In the genomic region with DNA sequence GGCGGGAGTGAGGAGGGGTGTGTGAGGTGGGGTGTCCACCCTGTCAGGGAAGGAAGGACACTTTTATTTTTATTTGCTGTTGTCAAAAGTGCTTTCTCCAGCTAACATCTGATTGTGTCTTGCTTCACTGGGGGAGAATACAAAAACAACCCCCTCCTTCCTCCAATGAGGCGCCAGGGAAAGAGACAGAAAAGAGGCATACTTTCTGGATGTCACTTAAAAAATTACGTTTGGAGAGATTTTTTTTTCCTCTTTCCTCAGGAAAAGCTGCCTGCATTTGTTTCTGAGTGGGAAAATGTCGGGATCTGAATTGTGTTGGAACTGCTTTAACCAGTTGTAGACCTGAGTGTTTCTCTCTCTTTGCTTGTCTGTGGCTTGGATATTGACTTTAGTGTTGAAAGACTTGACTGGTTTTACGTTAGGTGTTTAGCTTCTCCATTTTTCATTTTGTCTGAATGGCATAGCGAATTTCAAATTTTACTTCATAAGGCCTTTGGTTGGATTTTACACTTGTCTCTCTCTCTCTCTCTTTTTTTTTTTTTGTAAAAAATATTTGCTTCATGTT, we compare ENCODE assay signal across 8 mouse cellular contexts. TPM values are rescaled to one million over a fixed set of nuclear protein-coding genes. Genes with fewer than 3 reads are reported as not detected.
A peak's percentile ranks its signal among the peaks of the same experiment; 100 is the strongest.
DNase-seq lines count a peak whose midpoint lies in the region; ATAC-seq and TF ChIP-seq lines count a peak whose summit lies in the region.

No protein-coding gene starts in this region.

- H3K4me3 ChIP-seq in lung, embryonic 14.5 days (ENCODE audit: low read depth, low read length) = peak overlapping the region; percentile 94
- peak overlapping the region; percentile 96 for H3K4me3 ChIP-seq in heart, postnatal 0 days (ENCODE audit: low read depth, low read length)
- peak overlapping the region; percentile 96 for H3K4me3 ChIP-seq in lung, embryonic 15.5 days

- TF ChIP-seq EP300 in heart, postnatal 0 days (IDR thresholded peaks at IDR 0.05; ENCODE audit: low read depth) = no peak

- H3K4me1 ChIP-seq in lung, embryonic 14.5 days (ENCODE audit: insufficient read depth) = peaks cover 4% of the 10 kb centered on the region; the same call in 1 of the 2 replicates
- H3K4me1 ChIP-seq in heart, postnatal 0 days (ENCODE audit: control insufficient read depth, insufficient read depth) = peaks cover 6% of the 10 kb centered on the region; the same call in 1 of the 2 replicates
- peaks cover 4% of the 10 kb centered on the region for H3K4me1 ChIP-seq in lung, embryonic 15.5 days

- H3K27me3 ChIP-seq in lung, embryonic 14.5 days (ENCODE audit: insufficient read depth, low read length) = no peaks in the 10 kb centered on the region
- H3K27me3 ChIP-seq in heart, postnatal 0 days (ENCODE audit: control insufficient read depth, insufficient read depth, low read length) = no peaks in the 10 kb centered on the region
- H3K27me3 ChIP-seq in lung, embryonic 15.5 days = no peaks in the 10 kb centered on the region

- no peaks in the 10 kb centered on the region for H3K9me3 ChIP-seq in lung, embryonic 14.5 days (ENCODE audit: low read depth, low read length)
- no peaks in the 10 kb centered on the region for H3K9me3 ChIP-seq in heart, postnatal 0 days (replicated peaks; ENCODE audit: control insufficient read depth, low read length)
- H3K9me3 ChIP-seq in lung, embryonic 15.5 days = no peaks in the 10 kb centered on the region

- 4% methylated on average over 5 of the region's 6 CpGs for WGBS in lung, embryonic 14.5 days
- 5% methylated on average over 6 of the region's 6 CpGs for WGBS in heart, postnatal 0 days
- WGBS in lung, embryonic 15.5 days = 6% methylated on average over 5 of the region's 6 CpGs

- peak; percentile 30 for DNase-seq in lung, embryonic 14.5 days
- no peak for DNase-seq in lung, adult 18-20 months
- peak; percentile 1 for DNase-seq in brain, embryonic 18.5 days (ENCODE audit: low read depth, low spot score)
- peak; percentile 22 for DNase-seq in heart, postnatal 0 days (ENCODE audit: low spot score)
- no peak for DNase-seq in right cerebral cortex, adult 18-20 months
- no peak for DNase-seq in thymus, postnatal 4 days

- no peaks in the 10 kb centered on the region for H3K36me3 ChIP-seq in lung, embryonic 14.5 days (ENCODE audit: insufficient read depth)
- H3K36me3 ChIP-seq in heart, postnatal 0 days (replicated peaks; ENCODE audit: control insufficient read depth, insufficient read depth, low read length) = no peaks in the 10 kb centered on the region
- no peaks in the 10 kb centered on the region for H3K36me3 ChIP-seq in lung, embryonic 15.5 days

- no peak for ATAC-seq in lung, embryonic 14.5 days (ENCODE audit: insufficient read depth)
- ATAC-seq in heart, postnatal 0 days (ENCODE audit: insufficient read depth, low read depth) = no peak
- no peak for ATAC-seq in lung, embryonic 15.5 days (ENCODE audit: borderline replicate concordance, extremely low read depth, low FRiP score, low TSS enrichment)
- no peak for ATAC-seq in erythroid progenitor cell, adult 5-6 weeks (replicated peaks; ENCODE audit: low FRiP score, poor library complexity, severe bottlenecking)

- TF ChIP-seq CTCF in lung, embryonic 14.5 days (IDR thresholded peaks at IDR 0.05; ENCODE audit: low read depth) = no peak
- TF ChIP-seq CTCF in heart, postnatal 0 days (IDR thresholded peaks at IDR 0.05; ENCODE audit: low read depth) = no peak

- peak overlapping the region; percentile 68 for H3K4me2 ChIP-seq in lung, embryonic 14.5 days
- peak overlapping the region; percentile 75 for H3K4me2 ChIP-seq in heart, postnatal 0 days (ENCODE audit: low read depth, low read length)
- H3K4me2 ChIP-seq in lung, embryonic 15.5 days = peak overlapping the region; percentile 61

- peak overlapping the region; percentile 80 for H3K9ac ChIP-seq in lung, embryonic 14.5 days
- peak overlapping the region; percentile 87 for H3K9ac ChIP-seq in heart, postnatal 0 days (replicated peaks; ENCODE audit: low read depth, low read length)
- peak overlapping the region; percentile 80 for H3K9ac ChIP-seq in lung, embryonic 15.5 days

- H3K27ac ChIP-seq in lung, embryonic 14.5 days (ENCODE audit: low read depth) = peak overlapping the region; percentile 94; the same call in 1 of the 2 replicates
- peak overlapping the region; percentile 96 for H3K27ac ChIP-seq in heart, postnatal 0 days (ENCODE audit: low read depth)
- peak overlapping the region; percentile 98 for H3K27ac ChIP-seq in lung, embryonic 15.5 days

RNA-seq across cellular contexts. Expression of a gene that starts 0.3 kb away (rescaled TPM):
- 109 and 110 TPM in 2 replicates for polyA plus RNA-seq in lung, embryonic 14.5 days (2014; fragmentation: Nextera tagmentation; extraction: Ambion mirVana)
- total RNA-seq in heart, postnatal 0 days (2014; rRNA removed; ENCODE audit: low replicate concordance) = 19.8 and 51.9 TPM in 2 replicates
- 64.3 and 68.9 TPM in 2 replicates for polyA plus RNA-seq in heart, postnatal 0 days (2015; fragmentation: Nextera tagmentation; extraction: Ambion mirVana)
- polyA plus RNA-seq in lung, embryonic 15.5 days (2015; fragmentation: Nextera tagmentation; extraction: Ambion mirVana) = 94.1 and 107 TPM in 2 replicates
- 82.5 and 101 TPM in 2 replicates for total RNA-seq in erythroid progenitor cell, adult 5-6 weeks (2015; ENCODE audit: low replicate concordance)
- 69.1 and 95.3 TPM in 2 replicates for total RNA-seq in erythroid progenitor cell, adult 5-6 weeks (2017; ENCODE audit: low replicate concordance)

RNA-seq across cellular contexts. Expression of a gene that starts 1.1 kb away (rescaled TPM):
- 29.0 and 29.8 TPM in 2 replicates for polyA plus RNA-seq in lung, embryonic 14.5 days (2014; fragmentation: Nextera tagmentation; extraction: Ambion mirVana)
- total RNA-seq in heart, postnatal 0 days (2014; rRNA removed; ENCODE audit: low replicate concordance) = 15.4 and 23.2 TPM in 2 replicates
- polyA plus RNA-seq in heart, postnatal 0 days (2015; fragmentation: Nextera tagmentation; extraction: Ambion mirVana) = 10.8 and 11.5 TPM in 2 replicates
- polyA plus RNA-seq in lung, embryonic 15.5 days (2015; fragmentation: Nextera tagmentation; extraction: Ambion mirVana) = 21.3 and 21.9 TPM in 2 replicates
- total RNA-seq in erythroid progenitor cell, adult 5-6 weeks (2015; ENCODE audit: low replicate concordance) = 39.6 and 46.9 TPM in 2 replicates
- total RNA-seq in erythroid progenitor cell, adult 5-6 weeks (2017; ENCODE audit: low replicate concordance) = 15.4 and 27.1 TPM in 2 replicates

Comparison
In these comparisons a context has a peak if more than half of its experiments do, and no peak if none do; other contexts are left out.
1. DNase-seq: peak in lung, embryonic 14.5 days (single experiment), brain, embryonic 18.5 days (single experiment) and heart, postnatal 0 days (single experiment); none in lung, adult 18-20 months (0 of 2), right cerebral cortex, adult 18-20 months (single experiment) and thymus, postnatal 4 days (single experiment).
2. Peak in every context shown above with its lines, with median percentiles within 50 percentile points of each other: H3K27ac ChIP-seq, H3K4me2 ChIP-seq, H3K4me3 ChIP-seq and H3K9ac ChIP-seq.